In genomic region chrX:164221989-164222388, GRCm38 (mm10) we compare ENCODE assay signal across 8 mouse cellular contexts. TPM values are rescaled to one million over a fixed set of nuclear protein-coding genes. Genes with fewer than 3 reads are reported as not detected.
DNase-seq lines count a peak whose midpoint lies in the region; ATAC-seq and TF ChIP-seq lines count a peak whose summit lies in the region.

No protein-coding gene starts in this region.

- TF ChIP-seq POLR2A in bone marrow, adult 2 months (IDR thresholded peaks at IDR 0.05; ENCODE audit: borderline replicate concordance, control insufficient read depth, low read depth, low read length) = no peak

- H3K9ac ChIP-seq in neural tube, embryonic 15.5 days (replicated peaks) = no peak overlapping the region
- no peak overlapping the region for H3K9ac ChIP-seq in forebrain, embryonic 12.5 days

- H3K36me3 ChIP-seq in neural tube, embryonic 15.5 days = no peaks in the 10 kb centered on the region
- no peaks in the 10 kb centered on the region for H3K36me3 ChIP-seq in forebrain, embryonic 12.5 days (replicated peaks)

- H3K4me2 ChIP-seq in neural tube, embryonic 15.5 days = no peak overlapping the region
- H3K4me2 ChIP-seq in forebrain, embryonic 12.5 days = no peak overlapping the region

- peak; percentile 45; the same call in 1 of the 2 replicates for TF ChIP-seq CTCF in bone marrow, adult 2 months (IDR thresholded peaks at IDR 0.05; ENCODE audit: control insufficient read depth, insufficient read depth, low read length)

- no peak overlapping the region for H3K4me3 ChIP-seq in bone marrow, adult 2 months (replicated peaks; ENCODE audit: control insufficient read depth, low read depth, low read length)
- no peak overlapping the region for H3K4me3 ChIP-seq in neural tube, embryonic 15.5 days (replicated peaks)
- no peak overlapping the region for H3K4me3 ChIP-seq in forebrain, embryonic 12.5 days (replicated peaks)

- DNase-seq in embryo, embryonic 10 days (ENCODE audit: low spot score) = peak; percentile 5
- DNase-seq in embryo, embryonic 9.5 days (ENCODE audit: extremely low spot score) = no peak
- peak; percentile 37 to 55 for DNase-seq in B cell, adult 2 months
- DNase-seq in lung, postnatal 14 days = peak; percentile 32
- DNase-seq in layer of hippocampus, postnatal 36 days = no peak

- no peaks in the 10 kb centered on the region for H3K27me3 ChIP-seq in neural tube, embryonic 15.5 days (replicated peaks)
- H3K27me3 ChIP-seq in forebrain, embryonic 12.5 days = peaks cover 13% of the 10 kb centered on the region; the same call in 1 of the 2 replicates

- WGBS in bone marrow, adult 2 months = 82% methylated on average over 2 of the region's 2 CpGs
- 63% methylated on average over 2 of the region's 2 CpGs for WGBS in neural tube, embryonic 15.5 days
- WGBS in forebrain, embryonic 12.5 days = 75% methylated on average over 2 of the region's 2 CpGs

- H3K4me1 ChIP-seq in bone marrow, adult 2 months (ENCODE audit: control insufficient read depth, insufficient read depth, low read length) = no peaks in the 10 kb centered on the region
- H3K4me1 ChIP-seq in neural tube, embryonic 15.5 days = no peaks in the 10 kb centered on the region
- no peaks in the 10 kb centered on the region for H3K4me1 ChIP-seq in forebrain, embryonic 12.5 days

- H3K9me3 ChIP-seq in neural tube, embryonic 15.5 days (replicated peaks) = no peaks in the 10 kb centered on the region
- no peaks in the 10 kb centered on the region for H3K9me3 ChIP-seq in forebrain, embryonic 12.5 days

- H3K27ac ChIP-seq in bone marrow, adult 2 months (ENCODE audit: control insufficient read depth, insufficient read depth, low read depth, low read length, poor library complexity) = no peak overlapping the region
- H3K27ac ChIP-seq in neural tube, embryonic 15.5 days (replicated peaks) = no peak overlapping the region
- H3K27ac ChIP-seq in forebrain, embryonic 12.5 days = no peak overlapping the region

- no peak for ATAC-seq in neural tube, embryonic 15.5 days (ENCODE audit: low FRiP score)
- no peak for ATAC-seq in forebrain, embryonic 12.5 days (ENCODE audit: low FRiP score)

RNA-seq across cellular contexts. Expression of gene Bmx, which starts 36.0 kb away (rescaled TPM):
- 8.0 and 19.2 TPM in 2 replicates for polyA plus RNA-seq in bone marrow, adult 2 months (2011; ENCODE audit: insufficient read depth, insufficient read length, low replicate concordance, missing spikeins)
- under 1 TPM; 0.70 to 0.81 TPM for total RNA-seq in layer of hippocampus, postnatal 36 days (2021)
- 0.12 and 0.31 TPM in 2 replicates for polyA plus RNA-seq in neural tube, embryonic 15.5 days (2015; fragmentation: Nextera tagmentation; extraction: Ambion mirVana)
- 0.08 and 0.15 TPM in 2 replicates for polyA plus RNA-seq in forebrain, embryonic 12.5 days (2016; fragmentation: Nextera tagmentation; extraction: Ambion mirVana)

RNA-seq across cellular contexts. Expression of gene Pir, which starts 47.2 kb away (rescaled TPM):
- polyA plus RNA-seq in bone marrow, adult 2 months (2011; ENCODE audit: insufficient read depth, insufficient read length, low replicate concordance, missing spikeins) = 3.0 and 10.2 TPM in 2 replicates
- total RNA-seq in layer of hippocampus, postnatal 36 days (2021) = 1 to 10 TPM; 5.8 to 6.6 TPM
- 3.0 and 7.0 TPM in 2 replicates for polyA plus RNA-seq in neural tube, embryonic 15.5 days (2015; fragmentation: Nextera tagmentation; extraction: Ambion mirVana)
- 5.6 and 6.1 TPM in 2 replicates for polyA plus RNA-seq in forebrain, embryonic 12.5 days (2016; fragmentation: Nextera tagmentation; extraction: Ambion mirVana)

Comparison
In these comparisons a context has a peak if more than half of its experiments do, and no peak if none do; other contexts are left out.
1. DNase-seq: peak in embryo, embryonic 10 days (single experiment), B cell, adult 2 months (2 of 2) and lung, postnatal 14 days (single experiment); none in embryo, embryonic 9.5 days (single experiment) and layer of hippocampus, postnatal 36 days (0 of 2).